Mouse (Mus musculus) small intestine, adult 2 months (tissue): Measurements from ENCODE around the gene Ubac2. TPM values are rescaled to one million over a fixed set of nuclear protein-coding genes. Genes with fewer than 3 reads are reported as not detected.
A peak's percentile ranks its signal among the peaks of the same experiment; 100 is the strongest.

Source experiments
- H3K27ac ChIP-seq: fragments of 200-500 bp; 2 replicates; pipeline ENCODE4 v1.5.1; 2012; ENCODE audit warnings: low read depth, low read length, control low read depth, inconsistent platforms; ENCODE audit not compliant: insufficient read depth
- H3K27me3 ChIP-seq: fragments of 200-500 bp; 2 replicates; pipeline ENCODE4 v1.6.1; 2012; ENCODE audit warnings: mild to moderate bottlenecking, moderate library complexity, low read length, inconsistent platforms; ENCODE audit not compliant: control insufficient read depth, insufficient read depth
- H3K36me3 ChIP-seq: fragments of 200-500 bp; 2 replicates; pipeline ENCODE4 v1.6.1; 2012; ENCODE audit warnings: mild to moderate bottlenecking, low read length, control low read depth, inconsistent platforms; ENCODE audit not compliant: control insufficient read depth, insufficient read depth
- H3K4me1 ChIP-seq: fragments of 200-500 bp; 2 replicates; pipeline ENCODE4 v1.6.1; 2012; ENCODE audit warnings: low read length, inconsistent platforms, mixed read lengths; ENCODE audit not compliant: control insufficient read depth, insufficient read depth, insufficient read length
- H3K4me3 ChIP-seq: fragments of 200-500 bp; 2 replicates; pipeline ENCODE4 v1.5.1; 2012; ENCODE audit warnings: low read depth, mild to moderate bottlenecking, control low read depth, inconsistent platforms, low read length, moderate library complexity
- CTCF ChIP-seq: fragments of 200-500 bp; IDR thresholded peaks from 2 replicates; pipeline ENCODE4 v1.5.1; 2012; ENCODE audit warnings: low read depth, mild to moderate bottlenecking, control low read depth, inconsistent platforms, low read length, moderate library complexity, mixed read lengths; ENCODE audit not compliant: insufficient replicate concordance, insufficient read length; ENCODE audit errors: extremely low read depth
- POLR2A ChIP-seq: fragments of 200-500 bp; IDR thresholded peaks from 2 replicates; pipeline ENCODE4 v1.6.1; 2012; ENCODE audit warnings: low read depth, mild to moderate bottlenecking, control low read depth, inconsistent platforms, low read length, moderate library complexity
- WGBS: fragments of 180-500 bp; shearing (Covaris S2); methylation state at CpG from one replicate; pipeline ENCODE4 v1.1.7; 2018; 5-methylcytosine and 5-hydroxymethylcytosine counted together
- polyA plus RNA-seq: library from polyadenylated mRNA; depleted of rRNA; stranded (reverse); fragments of >200 nt; gene quantifications from 2 replicates; pipeline ENCODE4 v1.2.3, GENCODE M21; 2012

Ubac2 gene
- polyA plus RNA-seq, 1 experiment, result 48.4 TPM

GRCm38 (mm10) chr14:121924876-121925275, 46.5 kb downstream of the Ubac2 start:
- Histone ChIP-seq H3K36me3 (no peaks in the 10 kb centered on the region; the same call in 1 of the 2 replicates), H3K4me1 (0 out of 2 replicates have a peak, but pooled peaks cover 2% of the 10 kb centered on the region), H3K4me3 (no peak overlapping the region), H3K27ac (no peak overlapping the region), H3K27me3 (no peaks in the 10 kb centered on the region)
- no peak for TF ChIP-seq POLR2A
- WGBS, result 80% methylated on average over 6 of the region's 6 CpGs

DNA sequence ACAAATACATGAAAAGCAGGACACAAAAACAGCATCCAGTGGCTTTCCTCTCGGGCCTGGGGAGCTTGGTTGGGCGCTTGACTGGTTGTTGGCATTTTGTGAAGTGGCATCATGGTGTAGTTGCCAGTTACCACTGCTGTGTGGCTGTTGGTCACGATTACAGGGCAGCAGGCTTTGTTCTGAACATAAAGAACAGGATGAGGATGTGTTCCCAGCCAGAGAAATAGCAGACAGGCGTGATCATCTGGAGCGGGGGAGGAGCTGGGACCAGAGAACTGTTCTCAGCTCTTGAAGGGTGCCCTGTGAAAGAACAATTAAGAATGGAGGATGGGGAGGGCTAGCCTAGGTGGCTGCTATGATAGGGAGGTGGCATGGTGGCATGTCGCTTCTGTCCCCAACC, 48.5 kb downstream of the Ubac2 start:
- Histone ChIP-seq H3K36me3 (no peaks in the 10 kb centered on the region), H3K4me3 (no peak overlapping the region), H3K4me1 (peaks cover 6% of the 10 kb centered on the region; the same call in 1 of the 2 replicates), H3K27me3 (no peaks in the 10 kb centered on the region), H3K27ac (no peak overlapping the region)
- TF ChIP-seq CTCF (no peak), POLR2A (no peak)
- WGBS, result 91% methylated on average over 6 of the region's 6 CpGs

- 92% methylated on average over 8 of the region's 8 CpGs for WGBS
- peaks cover 6% of the 10 kb centered on the region for H3K4me1 ChIP-seq
- H3K36me3 ChIP-seq, result no peaks in the 10 kb centered on the region
- no peaks in the 10 kb centered on the region for H3K27me3 ChIP-seq
- no peak overlapping the region for H3K27ac ChIP-seq
- TF ChIP-seq CTCF (no peak), POLR2A (no peak)
- H3K4me3 ChIP-seq, result no peak overlapping the region
These were observed 49.0 kb downstream of the Ubac2 start for GRCm38 (mm10) chr14:121927451-121927850.

DNA sequence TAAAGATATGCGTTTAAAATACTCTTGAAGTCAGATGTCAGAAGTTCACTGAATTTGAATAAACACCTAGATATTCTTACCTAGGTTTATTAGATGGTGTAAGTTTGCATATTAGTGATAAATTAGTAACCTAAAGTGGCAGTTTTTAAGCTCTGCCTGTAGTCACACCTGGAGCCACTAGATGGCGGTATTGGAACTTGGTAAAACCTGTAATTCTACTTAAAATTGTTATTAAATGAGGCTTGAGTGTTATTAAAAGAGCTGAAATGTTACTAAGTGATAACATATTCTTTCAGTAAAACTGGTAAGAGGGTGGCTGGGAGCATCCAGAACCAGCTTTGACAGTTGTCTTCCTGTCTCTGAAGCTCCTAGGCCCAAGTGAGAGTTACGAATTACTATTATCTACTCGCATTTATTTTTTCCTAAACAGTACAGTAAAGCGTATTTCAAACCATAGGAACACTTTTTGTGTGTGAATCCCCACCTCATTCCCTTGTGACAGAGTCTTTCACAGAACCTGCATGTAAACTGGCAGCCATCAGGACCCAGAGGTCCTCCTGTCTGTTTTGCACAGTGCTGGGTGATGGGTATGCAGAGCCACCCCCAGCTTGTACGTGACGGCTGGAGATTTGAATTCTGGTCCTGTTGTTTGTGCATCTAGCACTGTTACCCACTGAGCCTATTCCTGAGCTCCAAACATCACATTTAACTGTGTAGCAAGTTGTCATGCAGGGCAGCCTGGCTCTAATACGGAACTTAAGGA, 50.1 kb downstream of the Ubac2 start:
- Histone ChIP-seq H3K27ac (peak overlapping the region; percentile 27; the same call in 1 of the 2 replicates), H3K4me3 (no peak overlapping the region)
- 69% methylated on average over 8 of the region's 8 CpGs for WGBS

DNA sequence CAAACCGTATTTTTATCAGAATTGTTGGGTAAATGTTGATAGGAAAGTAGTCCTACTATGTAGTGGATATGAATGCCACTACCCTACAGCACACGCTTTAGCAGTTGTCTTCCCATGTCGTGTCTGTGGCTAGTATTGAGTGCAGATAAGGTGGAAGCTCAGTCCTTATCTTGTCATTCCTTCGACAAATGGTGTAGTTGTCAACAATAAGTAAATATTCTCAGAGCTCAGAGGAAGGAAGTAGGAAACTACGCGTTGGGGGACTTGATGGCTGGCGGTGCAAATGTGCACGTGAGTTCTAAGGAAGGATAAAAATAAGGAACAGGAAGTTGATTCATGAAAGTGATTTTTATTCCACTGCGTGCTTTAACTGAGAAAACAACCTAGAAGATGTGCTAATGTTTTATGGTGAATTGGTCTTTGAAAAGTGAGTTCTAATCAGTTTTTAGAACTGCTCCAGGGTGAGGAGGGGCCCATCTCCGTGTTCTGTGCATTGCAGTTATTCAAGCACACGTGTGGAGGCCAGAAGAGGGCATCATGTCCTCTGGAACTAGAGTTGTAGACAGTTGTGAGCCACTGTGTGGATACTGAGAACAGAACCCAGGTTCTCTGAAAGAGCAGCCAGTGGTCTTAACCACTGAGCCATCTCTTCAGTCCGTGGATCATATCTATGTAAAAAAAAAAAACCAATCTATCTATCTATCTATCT, 51.0 kb downstream of the Ubac2 start:
- Histone ChIP-seq H3K4me3 (no peak overlapping the region), H3K27me3 (no peaks in the 10 kb centered on the region), H3K4me1 (peaks cover 6% of the 10 kb centered on the region), H3K36me3 (peaks cover 7% of the 10 kb centered on the region), H3K27ac (peak overlapping the region; percentile 35; the same call in 1 of the 2 replicates)
- TF ChIP-seq POLR2A, result no peak
- WGBS, result 75% methylated on average over 12 of the region's 12 CpGs

More for the DNA sequence above, 50.1 kb downstream of the Ubac2 start:
- H3K4me1 ChIP-seq, result peaks cover 6% of the 10 kb centered on the region
- no peaks in the 10 kb centered on the region for H3K27me3 ChIP-seq
- H3K36me3 ChIP-seq, result peaks cover 4% of the 10 kb centered on the region; the same call in 1 of the 2 replicates
- TF ChIP-seq CTCF (no peak), POLR2A (no peak)

DNA sequence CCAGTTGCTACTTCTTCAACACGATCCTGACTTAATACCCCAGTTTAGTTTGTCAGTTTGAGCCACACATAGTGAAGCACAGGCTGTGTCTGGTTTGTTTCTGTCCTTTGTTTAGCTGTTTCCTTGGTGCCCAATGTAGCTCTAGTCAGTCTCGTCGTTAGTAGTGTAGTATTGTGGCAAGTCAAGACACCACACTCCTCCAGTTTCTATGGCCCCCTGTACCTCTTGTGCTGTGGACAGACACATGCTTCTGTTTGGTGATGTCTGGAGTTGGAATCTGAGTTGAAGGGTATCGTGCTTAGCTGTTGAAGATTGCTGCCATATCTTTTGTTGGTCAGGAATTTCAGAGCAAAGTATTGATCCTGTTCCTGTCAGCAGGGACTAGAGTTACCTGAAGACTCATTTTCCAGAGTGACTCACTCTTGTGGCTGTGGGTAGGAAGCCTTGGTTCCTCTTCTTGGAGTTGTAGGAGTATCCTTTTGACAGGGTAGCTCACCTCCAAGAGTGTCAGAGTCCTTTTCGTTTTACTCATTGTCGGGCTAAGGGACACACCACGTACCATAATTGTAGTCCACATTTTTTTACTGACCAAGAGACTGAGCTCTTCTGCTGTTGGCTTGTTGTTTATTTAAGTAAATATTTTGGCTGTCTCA, 52.4 kb downstream of the Ubac2 start:
- Histone ChIP-seq H3K36me3 (peaks cover 7% of the 10 kb centered on the region), H3K4me1 (peaks cover 6% of the 10 kb centered on the region), H3K4me3 (no peak overlapping the region), H3K27ac (peak overlapping the region; percentile 29), H3K27me3 (no peaks in the 10 kb centered on the region)
- no peak for TF ChIP-seq POLR2A
- TF ChIP-seq CTCF, result no peak
- 70% methylated on average over 7 of the region's 7 CpGs for WGBS

- Histone ChIP-seq H3K27ac (no peak overlapping the region), H3K4me1 (peaks cover 6% of the 10 kb centered on the region)
- WGBS, result 88% methylated on average over 3 of the region's 3 CpGs
These were observed 53.2 kb downstream of the Ubac2 start for GRCm38 (mm10) chr14:121931594-121931993.

More at GRCm38 (mm10) chr14:121931594-121931993, 53.2 kb downstream of the Ubac2 start:
- TF ChIP-seq POLR2A (no peak), CTCF (no peak)
- peaks cover 7% of the 10 kb centered on the region for H3K36me3 ChIP-seq
- no peaks in the 10 kb centered on the region for H3K27me3 ChIP-seq
- no peak overlapping the region for H3K4me3 ChIP-seq
